Mouse (Mus musculus): ENCODE measurements at regions not wholly inside any gene's neighbourhood (a gene's known extent, or its start where the extent isn't known, plus 50 kb on each side); places are given as distances from the start of the nearest gene placed in this dataset.

DNA sequence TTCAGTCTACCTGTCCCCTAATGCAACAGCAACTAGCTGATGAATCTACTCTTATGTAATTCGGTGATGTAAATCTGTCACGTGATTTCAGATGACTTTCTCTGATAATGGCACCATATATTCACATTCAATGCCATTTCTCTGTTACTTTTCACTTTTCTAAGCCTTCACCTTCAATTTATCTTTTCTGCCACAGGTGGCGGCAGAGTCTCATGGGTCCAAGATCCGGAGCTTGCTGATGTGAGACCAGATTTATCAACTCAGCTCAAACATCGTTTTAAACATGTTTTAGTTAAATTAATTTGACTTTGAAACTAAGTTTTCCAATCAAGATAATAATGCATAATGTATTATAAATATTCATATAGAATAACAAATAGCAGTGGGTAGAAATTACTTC, 148.4 kb upstream of the Cadm2 start:
- TF ChIP-seq SMC3 (IDR thresholded peaks at IDR 0.05; ENCODE audit: low read depth, low read length), result no peak
- TF ChIP-seq CTCF (conservative IDR thresholded peaks at IDR 0.05 in 1 of 2, IDR thresholded peaks at IDR 0.05 in 1 of 2; ENCODE audit: low read depth in 2 of 2, low read length in 2 of 2), result peak in 1 of 2 experiments; percentile 23; a peak in 2 of 4 replicates
